Mouse (Mus musculus) bone marrow, adult 2 months (tissue): ENCODE data around the gene Slc18a2. TPM values are rescaled to one million over a fixed set of nuclear protein-coding genes. Genes with fewer than 3 reads are reported as not detected.
A peak's percentile ranks its signal among the peaks of the same experiment; 100 is the strongest.

Experiments
- H3K27ac ChIP-seq: fragments of 200-500 bp; 2 replicates; pipeline ENCODE4 v1.5.1; 2012; ENCODE audit warnings: low read depth, mild to moderate bottlenecking, control low read depth, inconsistent platforms, low read length; ENCODE audit not compliant: control insufficient read depth, poor library complexity, insufficient read depth
- H3K4me1 ChIP-seq: fragments of 200-500 bp; 2 replicates; pipeline ENCODE4 v1.6.1; 2011; ENCODE audit warnings: low read length; ENCODE audit not compliant: control insufficient read depth, insufficient read depth
- H3K4me3 ChIP-seq: fragments of 200-500 bp; replicated peaks from 2 replicates; pipeline ENCODE3; 2011; ENCODE audit warnings: mild to moderate bottlenecking, low read depth, low read length, control low read depth; ENCODE audit not compliant: control insufficient read depth
- CTCF ChIP-seq: fragments of 200-500 bp; IDR thresholded peaks from 2 replicates; pipeline ENCODE4 v1.5.1; 2011; ENCODE audit warnings: low read length, control low read depth; ENCODE audit not compliant: control insufficient read depth, insufficient read depth
- POLR2A ChIP-seq: fragments of 200-500 bp; IDR thresholded peaks from 2 replicates; pipeline ENCODE4 v1.6.1; 2011; ENCODE audit warnings: low read depth, mild to moderate bottlenecking, control low read depth, low read length, borderline replicate concordance; ENCODE audit not compliant: control insufficient read depth
- WGBS: fragments of 180-500 bp; shearing (Covaris S2); methylation state at CpG from one replicate; pipeline ENCODE4 v1.1.7; 2018; 5-methylcytosine and 5-hydroxymethylcytosine counted together
- polyA plus RNA-seq: library from polyadenylated mRNA; stranded (reverse); fragments of >200 nt; gene quantifications from 2 replicates; pipeline ENCODE4 v1.2.4, GENCODE M21; 2011; ENCODE audit warnings: low replicate concordance; ENCODE audit not compliant: missing spikeins, insufficient read depth, insufficient read length

The Slc18a2 gene
- 3.7 and 4.7 TPM in 2 replicates for polyA plus RNA-seq

DNA sequence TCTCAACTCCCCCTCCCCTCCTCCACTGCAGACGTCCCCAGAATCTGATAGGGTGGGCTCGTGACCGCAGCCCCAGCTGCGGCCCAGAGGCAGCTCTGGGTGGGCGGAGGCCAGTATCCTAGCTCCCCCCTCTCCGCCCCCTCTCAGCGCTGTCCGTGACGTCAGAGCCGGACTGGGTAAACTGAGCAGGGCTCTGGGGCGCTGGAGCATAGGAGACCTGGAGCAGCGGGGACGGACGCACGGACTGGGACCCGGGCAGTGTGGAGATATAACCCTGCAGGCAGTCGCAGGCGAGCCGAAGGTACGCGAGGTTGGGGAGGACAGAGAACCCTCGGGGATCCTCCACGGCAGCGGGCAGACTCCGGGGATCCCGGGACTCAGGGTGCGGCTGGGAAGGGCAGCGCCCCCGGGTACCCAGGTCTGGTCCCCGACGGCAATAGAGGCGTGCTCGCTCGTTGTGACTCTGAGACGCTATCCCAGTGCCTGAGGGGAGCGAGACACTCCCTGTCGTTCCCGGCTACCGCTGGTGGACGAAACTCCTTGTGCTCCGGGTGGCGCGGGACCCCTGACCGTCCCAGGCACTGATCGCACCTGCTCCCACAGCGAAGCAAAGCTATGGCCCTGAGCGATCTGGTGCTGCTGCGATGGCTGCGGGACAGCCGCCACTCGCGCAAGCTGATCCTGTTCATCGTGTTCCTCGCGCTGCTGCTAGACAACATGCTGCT, at the start of gene Slc18a2:
Gene Slc18a2, plus strand, starts transcription at position 179 of the 725 bp plus-strand sequence.
- Histone ChIP-seq H3K4me3 (peak within 1 kb of the TSS; percentile 41), H3K4me1 (peaks cover 3% of the 10 kb centered on the region; the same call in 1 of the 2 replicates), H3K27ac (no peak within 1 kb of the TSS; the same call in 1 of the 2 replicates)
- WGBS, result under 1% methylated on average over 55 of the region's 55 CpGs
- TF ChIP-seq POLR2A, result no peak
- no peak for TF ChIP-seq CTCF

DNA sequence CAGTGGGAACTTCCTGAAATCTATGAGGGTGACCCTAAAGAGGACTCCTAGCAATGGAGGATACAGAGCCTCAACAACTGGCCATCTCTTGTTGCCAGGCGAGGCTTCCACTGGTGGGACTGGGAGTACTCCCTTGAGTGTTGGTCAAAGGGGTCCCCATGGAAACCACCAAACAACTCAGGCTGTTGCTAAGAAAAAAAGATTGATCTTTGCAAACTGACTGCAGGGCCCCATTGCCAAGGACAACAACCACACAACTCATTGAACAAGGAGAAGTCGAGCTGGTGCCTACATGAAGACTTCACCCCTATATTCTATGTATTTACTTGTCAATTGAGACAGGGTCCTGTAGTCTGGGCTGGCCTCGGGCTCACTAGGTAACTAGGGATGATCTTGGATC, 43.8 kb upstream of the Slc18a2 start:
- H3K4me3 ChIP-seq, result no peak overlapping the region
- H3K27ac ChIP-seq, result no peak overlapping the region
- WGBS, result 68% methylated on average over 3 of the region's 3 CpGs
- H3K4me1 ChIP-seq, result no peaks in the 10 kb centered on the region
- TF ChIP-seq CTCF, result no peak
- TF ChIP-seq POLR2A, result no peak

DNA sequence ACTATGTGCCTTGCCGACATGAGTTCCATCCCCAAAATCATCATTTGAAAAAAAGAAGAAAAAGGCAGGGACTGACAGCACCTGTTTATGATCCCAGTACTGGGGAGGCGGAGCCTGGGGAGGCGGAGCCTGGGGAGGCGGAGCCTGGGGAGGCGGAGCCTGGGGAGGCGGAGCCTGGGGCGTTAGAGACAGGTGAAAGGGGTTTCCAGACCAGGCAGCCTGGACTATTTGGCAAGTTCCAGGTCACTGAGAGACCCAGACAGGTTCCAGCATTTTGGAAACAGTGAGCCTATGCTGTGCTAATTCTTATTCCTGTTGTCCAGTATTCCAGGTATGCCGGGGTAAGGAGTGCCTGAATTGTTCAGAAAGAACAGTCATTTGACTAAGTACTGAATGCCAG, 41.7 kb upstream of the Slc18a2 start, which contains the start of gene Kcnk18:
Gene Kcnk18, plus strand, starts transcription at position 224 of the 400 bp plus-strand sequence.
- Histone ChIP-seq H3K4me1 (no peaks in the 10 kb centered on the region), H3K27ac (no peak within 1 kb of the TSS), H3K4me3 (no peak within 1 kb of the TSS)
- 70% methylated on average over 8 of the region's 8 CpGs for WGBS
- TF ChIP-seq CTCF (no peak), POLR2A (no peak)

DNA sequence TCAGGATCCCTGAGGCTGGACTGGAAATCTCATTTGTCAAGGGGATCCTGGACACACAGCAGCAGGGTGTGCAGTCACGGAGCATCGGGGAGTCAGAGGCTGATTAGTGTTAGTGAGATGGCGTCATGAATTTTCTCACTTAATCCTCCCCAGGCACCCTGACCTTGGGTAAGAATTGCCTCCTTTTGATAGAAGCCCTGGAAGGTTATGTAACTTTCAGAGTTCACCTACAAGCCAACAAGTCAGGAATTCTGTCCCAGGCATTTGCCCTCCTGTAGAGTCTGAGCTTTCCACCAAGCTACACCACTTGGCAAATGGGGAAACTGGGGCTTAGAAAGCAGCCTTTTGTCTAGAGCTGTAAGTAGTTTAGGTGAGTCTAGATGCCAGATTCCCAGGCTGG, 39.6 kb upstream of the Slc18a2 start:
- Histone ChIP-seq H3K4me3 (no peak overlapping the region), H3K4me1 (no peaks in the 10 kb centered on the region), H3K27ac (no peak overlapping the region)
- 78% methylated on average over 3 of the region's 3 CpGs for WGBS
- TF ChIP-seq POLR2A (no peak), CTCF (no peak)

DNA sequence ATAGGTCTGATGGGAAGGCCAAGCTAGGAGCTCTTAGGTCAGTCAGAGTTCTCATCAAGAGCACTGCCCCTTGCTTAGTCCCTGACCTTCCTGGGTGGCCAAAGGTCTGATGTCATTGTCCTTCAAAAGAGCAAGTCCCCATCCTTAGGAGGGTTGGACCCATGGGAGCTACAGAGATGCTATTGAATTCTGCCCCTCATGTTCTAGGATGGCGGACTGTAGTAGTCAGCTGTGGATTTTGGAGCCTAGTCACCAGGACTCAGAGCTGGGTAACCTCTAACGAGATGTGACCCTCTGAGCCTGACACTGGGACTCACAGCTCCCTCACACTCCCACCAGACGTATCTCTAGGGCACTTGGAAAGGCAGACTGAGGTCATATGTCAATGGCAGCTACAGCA, 32.3 kb upstream of the Slc18a2 start:
- H3K4me1 ChIP-seq, result no peaks in the 10 kb centered on the region
- TF ChIP-seq CTCF, result no peak
- TF ChIP-seq POLR2A, result no peak
- 67% methylated on average over 3 of the region's 3 CpGs for WGBS
- H3K27ac ChIP-seq, result no peak overlapping the region
- H3K4me3 ChIP-seq, result no peak overlapping the region

DNA sequence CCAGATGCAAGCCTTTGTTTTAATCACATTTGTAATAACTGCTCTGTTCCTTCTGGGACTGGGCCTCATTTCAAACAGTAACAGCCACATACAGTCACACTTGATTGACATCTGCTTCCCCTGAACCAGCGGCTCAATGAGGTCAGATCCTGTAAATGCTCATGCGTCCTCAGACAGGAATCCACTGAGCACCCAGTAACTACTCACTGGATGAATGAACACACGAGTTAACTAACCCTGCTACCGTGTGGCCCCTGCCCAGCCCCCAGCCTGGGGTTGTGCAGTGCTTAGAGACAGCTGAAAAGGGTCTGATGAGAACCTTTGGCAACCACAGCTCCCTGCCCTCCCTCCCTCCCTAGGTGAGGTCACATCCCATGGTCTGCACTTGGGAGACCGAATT, 27.9 kb upstream of the Slc18a2 start:
- no peak for TF ChIP-seq CTCF
- no peak for TF ChIP-seq POLR2A
- H3K4me3 ChIP-seq, result no peak overlapping the region
- no peaks in the 10 kb centered on the region for H3K4me1 ChIP-seq
- WGBS, result 42% methylated on average over 5 of the region's 5 CpGs
- H3K27ac ChIP-seq, result no peak overlapping the region

DNA sequence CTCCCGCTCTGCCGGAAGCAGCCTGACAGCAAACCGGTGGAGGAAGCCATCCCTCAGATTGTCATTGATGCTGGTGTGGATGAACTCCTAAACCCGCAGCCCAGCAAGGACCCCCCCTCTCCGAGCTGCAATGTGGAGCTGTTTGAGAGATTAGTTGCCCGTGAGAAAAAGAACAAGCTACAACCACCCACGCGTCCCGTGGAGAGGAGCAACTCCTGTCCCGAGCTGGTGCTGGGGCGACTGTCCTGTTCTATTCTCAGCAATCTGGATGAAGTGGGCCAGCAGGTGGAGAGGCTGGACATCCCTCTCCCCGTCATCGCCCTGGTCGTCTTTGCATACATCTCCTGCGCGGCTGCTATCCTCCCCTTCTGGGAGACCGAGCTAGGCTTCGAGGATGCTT, 25.7 kb upstream of the Slc18a2 start:
- no peak for TF ChIP-seq POLR2A
- TF ChIP-seq CTCF, result no peak
- WGBS, result 84% methylated on average over 18 of the region's 18 CpGs

DNA sequence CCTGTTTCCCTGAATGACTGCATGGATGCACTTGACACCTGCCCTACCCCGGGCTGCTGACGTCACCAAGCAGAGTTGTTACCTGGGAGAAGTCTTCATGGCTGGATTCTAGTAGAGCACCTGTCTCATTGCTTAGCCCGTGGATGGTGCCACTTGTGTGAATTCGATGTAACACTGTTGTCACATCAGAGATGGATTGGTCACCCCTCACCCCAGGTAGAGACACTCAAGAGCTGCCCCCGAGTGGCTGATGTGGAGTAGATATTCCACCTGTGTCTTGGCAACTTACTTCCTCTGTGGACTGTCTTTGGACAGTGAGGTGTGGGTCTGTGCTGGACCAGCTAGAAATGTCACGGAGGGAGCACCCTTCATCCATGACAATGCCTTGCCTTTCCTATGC, 24.6 kb upstream of the Slc18a2 start:
- 67% methylated on average over 6 of the region's 6 CpGs for WGBS
- Histone ChIP-seq H3K4me1 (no peaks in the 10 kb centered on the region), H3K4me3 (no peak overlapping the region), H3K27ac (no peak overlapping the region)
- TF ChIP-seq POLR2A, result no peak
- TF ChIP-seq CTCF, result no peak

More for the DNA sequence above, 25.7 kb upstream of the Slc18a2 start:
- no peak overlapping the region for H3K4me3 ChIP-seq
- no peak overlapping the region for H3K27ac ChIP-seq
- no peaks in the 10 kb centered on the region for H3K4me1 ChIP-seq

DNA sequence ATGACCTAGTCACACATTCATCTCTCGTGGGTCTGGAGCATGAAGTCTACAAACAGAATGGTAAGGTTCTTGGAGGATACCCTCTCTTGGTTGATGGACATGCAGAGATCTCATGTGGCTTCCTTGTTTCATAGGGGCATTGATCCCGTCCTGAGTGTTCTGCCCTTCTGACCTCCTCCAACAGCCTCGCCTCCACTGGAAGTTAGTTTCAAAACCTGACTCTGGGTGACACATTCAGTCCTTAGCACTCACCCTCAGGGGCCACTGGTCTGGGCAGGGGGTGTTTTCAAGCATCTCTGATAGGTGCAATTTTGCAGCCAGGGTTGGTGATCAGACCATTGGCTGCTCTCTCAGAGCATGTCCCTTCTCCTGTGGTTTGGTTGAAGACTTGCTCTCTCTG, 22.1 kb upstream of the Slc18a2 start:
- no peak overlapping the region for H3K4me3 ChIP-seq
- 69% methylated on average over 3 of the region's 3 CpGs for WGBS
- no peaks in the 10 kb centered on the region for H3K4me1 ChIP-seq
- TF ChIP-seq POLR2A, result no peak
- TF ChIP-seq CTCF, result no peak
- no peak overlapping the region for H3K27ac ChIP-seq
